Mouse (Mus musculus) right cerebral cortex, adult 2 months (tissue): ENCODE measurements around the gene Efna2.

Source experiments
- DNase-seq, 2 experiments: peaks; one replicate each; pipeline ENCODE4 v3.0.0; 2021 to 2022; ENCODE audit warnings: low spot score in 2 of 2

Gene Efna2

DNA sequence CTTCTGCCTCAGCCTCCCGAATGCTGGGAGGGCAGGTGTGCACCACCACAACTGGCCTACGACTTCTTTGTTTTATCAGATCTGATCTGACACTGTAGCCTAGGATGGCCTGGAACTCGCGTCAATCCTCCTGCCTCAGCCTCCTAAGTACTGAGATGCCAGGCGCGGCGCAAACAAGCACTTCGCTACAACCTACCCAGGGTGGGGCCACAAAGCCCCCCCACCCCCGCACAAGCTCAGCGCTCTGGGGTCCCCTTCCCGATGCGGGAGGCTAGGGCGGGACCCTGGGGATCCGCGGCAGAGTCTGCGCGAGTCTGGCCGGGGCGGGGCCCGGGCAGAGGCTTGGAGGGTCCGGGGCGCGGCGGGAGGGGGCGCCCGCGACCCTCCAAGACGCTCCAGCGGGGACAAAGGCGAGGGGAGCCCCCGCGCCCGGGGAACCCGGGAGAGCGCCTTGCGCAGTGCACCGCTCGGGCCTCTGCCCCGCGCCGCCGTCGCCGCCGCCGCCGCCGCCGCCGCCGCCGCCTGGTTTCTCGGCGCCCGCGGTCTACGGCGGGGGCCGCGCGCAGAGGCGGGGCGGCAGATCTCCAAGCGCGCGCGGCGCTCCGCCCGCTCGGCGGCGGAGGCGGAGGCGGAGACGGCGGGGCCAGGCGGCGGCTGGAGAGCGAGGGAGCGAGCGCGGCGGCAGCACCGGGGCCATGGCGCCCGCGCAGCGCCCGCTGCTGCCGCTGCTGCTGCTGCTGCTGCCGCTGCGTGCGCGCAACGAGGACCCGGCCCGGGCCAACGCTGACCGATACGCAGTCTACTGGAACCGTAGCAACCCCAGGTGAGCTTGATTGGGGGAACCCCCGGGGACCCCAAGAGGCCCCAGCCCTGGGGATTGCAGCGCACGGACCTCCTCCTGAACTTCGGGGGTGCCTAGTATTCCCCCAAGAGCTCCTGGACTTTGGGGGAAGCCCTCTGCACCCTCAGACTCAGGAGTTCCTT is at the start of gene Efna2:
TSS of gene Efna2 (plus strand) at position 415 of the 984 bp plus-strand sequence.
- peak in 1 of 2 experiments; percentile 33 for DNase-seq

GRCm38 (mm10) chr10:80129846-80130245 is 49.4 kb upstream of the Efna2 start:
- no peak for DNase-seq

DNA sequence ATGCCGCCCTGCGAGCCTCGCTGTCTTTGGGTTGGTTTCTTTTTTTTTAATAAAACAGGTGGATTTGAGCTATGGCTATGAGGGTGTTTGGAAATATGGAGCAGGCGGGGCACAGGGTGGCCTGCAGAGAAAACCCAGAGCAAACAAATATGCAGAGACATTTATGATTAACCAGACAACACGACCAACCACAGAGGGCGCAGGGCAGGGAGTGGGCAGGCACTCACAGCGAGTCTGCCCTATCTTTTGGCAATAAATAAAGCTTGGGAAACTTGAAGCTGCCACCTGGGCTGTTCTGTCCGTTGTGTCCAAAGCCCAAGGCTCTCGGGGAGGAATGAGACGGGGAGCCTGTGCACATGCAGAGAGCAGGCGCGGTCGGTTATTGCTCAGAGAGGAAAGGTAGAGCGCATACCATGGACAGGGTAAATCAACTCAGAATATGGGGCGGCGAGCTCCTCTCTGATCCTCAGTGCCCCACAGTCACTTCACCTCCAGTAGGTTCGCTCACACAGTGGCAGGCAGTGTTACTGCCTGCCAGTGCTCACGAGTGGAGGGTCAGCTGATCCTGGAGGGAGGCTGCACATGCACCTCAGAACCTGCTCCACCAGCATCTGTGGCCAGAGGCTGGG is 48.8 kb upstream of the Efna2 start:
- DNase-seq = no peak

DNA sequence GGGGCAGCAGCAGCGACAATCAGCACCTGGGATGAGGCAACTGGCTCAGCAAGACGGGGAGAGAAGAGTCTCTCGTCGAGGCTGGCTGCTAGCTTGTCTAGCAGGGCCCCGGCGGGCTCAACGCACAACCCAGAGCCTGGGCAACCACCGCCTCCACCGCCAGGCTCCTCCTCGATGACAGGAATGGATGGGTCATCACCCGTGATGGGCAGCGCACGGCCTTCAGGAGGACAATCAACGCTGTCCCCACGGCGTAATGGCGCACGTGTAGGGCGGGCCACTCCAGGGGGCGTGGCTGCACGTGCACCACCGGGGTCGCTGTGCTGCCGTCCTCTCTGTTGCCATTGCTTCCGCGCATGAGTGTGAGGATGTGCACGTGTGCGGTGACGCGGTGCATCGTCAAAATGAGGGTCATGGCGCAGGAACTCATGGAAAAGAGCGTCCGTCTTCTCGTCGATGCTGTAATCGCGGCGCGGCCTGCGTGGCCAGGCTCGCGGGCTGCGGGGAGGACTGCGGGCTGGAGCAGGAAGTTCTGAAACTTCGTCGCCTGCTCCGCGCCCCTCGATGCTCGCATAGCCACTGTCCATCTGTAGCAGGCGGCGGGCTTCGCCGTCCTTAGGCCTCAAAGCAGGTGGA is 47.8 kb upstream of the Efna2 start:
- peak in 1 of 2 experiments; percentile 64 for DNase-seq

GRCm38 (mm10) chr10:80131952-80132350 is 47.3 kb upstream of the Efna2 start:
- peak in 1 of 2 experiments; percentile 49 for DNase-seq

DNA sequence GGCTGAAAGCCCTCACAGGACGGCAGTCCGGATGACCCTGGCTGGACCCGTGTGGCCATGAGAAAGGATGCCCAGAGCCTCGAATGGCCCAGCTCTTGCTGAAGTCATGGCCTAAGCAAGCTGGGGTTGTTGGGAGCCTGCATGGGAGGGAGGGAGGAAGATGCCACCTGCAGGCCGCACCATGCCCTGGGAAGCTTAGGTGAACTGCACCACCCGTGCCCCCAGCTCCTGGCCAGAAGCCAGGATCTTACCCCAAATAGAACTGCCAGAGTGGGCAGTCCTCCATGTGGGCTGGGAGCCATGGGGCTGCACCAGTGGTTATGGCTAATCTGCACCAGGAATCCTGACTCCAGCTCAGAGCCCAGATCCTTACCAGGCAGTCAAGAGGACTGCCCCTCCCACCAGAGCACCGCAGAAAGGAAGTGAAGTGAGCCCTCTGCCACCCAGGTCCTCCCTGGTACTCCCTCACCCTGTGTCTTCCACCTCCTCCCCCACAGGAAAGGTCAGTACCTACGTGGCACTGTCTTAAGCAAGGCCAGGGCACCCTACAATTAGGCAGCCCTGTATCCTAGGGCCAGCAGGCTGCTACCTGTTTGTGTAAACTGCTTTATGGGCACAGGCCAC is 45.9 kb upstream of the Efna2 start:
- DNase-seq = peak in 1 of 2 experiments; percentile 44

GRCm38 (mm10) chr10:80134421-80134820 is 44.9 kb upstream of the Efna2 start:
- DNase-seq = no peak

DNA sequence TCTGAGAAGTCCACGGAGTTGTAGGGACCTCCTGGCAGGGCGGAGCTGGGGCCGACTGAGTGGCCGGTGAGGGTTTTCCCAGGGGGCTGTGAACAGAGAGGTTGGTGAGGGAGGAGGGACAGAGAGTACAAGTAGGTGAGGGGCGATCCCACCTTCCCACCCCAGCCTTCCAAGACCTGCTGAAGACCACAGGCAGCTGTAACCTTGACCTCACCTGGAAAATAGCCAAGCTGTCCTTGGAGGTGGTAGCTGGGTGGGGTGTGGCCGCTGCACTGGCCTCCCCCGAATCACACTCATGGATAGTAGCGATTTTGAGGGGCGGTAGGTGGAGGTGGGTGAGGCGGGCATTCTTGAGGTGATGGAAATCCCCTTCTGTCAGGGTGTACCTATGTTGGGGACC is 44.1 kb upstream of the Efna2 start:
- DNase-seq = no peak

DNA sequence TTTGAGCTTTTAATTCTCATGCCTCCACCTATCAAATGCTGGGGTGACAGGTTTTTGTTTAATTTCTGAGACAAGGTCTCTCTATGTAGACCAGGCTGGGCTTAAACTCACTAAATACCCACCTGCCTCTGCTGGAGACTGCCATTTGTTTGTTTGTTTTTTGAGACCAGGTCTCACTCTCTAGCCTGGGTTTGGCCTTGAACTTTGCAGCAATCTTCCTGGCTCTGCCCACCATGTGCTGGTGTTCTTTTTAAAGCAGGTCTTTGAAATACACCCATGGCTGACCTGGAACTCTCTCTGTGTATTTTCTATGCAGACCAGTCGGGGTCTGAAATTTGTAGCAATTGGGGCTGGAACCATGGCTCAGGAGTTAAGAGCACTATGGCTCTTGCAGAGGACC is 43.6 kb upstream of the Efna2 start:
- DNase-seq = no peak

DNA sequence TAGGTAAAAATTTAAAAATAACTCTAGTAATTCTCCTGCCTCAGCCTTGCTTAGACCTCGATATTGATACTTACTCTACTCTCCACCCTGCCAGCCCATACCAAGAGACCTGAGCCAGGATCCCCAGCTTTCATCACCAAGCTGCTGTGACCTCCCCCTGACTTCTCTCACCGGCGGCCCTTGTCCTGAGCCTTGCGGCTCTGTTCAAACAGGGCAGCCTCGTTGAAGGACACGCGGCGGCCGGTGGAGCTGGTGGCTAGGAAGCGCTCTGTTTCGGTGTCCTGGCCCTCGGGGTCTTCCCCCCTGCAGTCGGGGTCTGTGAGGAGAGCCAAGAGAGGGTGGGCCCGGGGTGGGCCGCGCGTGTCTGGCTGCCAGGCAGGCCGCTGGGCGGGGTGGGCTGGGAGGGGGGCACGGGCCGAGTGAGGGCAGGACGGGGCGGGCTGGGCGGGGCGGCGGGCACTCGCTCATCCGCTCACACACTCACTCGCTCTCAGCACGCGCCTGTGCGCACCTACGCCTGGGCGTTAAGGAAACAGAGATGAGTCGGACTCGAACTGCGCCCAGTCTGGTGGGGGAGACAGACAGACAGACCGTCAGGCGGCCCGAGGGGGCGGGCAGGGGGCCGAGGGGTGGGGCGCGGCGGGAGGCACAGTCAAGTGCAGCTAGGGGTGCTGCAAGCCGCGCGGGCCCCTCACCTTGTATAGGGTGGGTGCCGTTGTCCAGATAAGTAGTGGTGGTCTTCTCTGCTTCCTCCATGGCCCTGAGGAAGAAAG is 42.9 kb upstream of the Efna2 start:
- no peak for DNase-seq

DNA sequence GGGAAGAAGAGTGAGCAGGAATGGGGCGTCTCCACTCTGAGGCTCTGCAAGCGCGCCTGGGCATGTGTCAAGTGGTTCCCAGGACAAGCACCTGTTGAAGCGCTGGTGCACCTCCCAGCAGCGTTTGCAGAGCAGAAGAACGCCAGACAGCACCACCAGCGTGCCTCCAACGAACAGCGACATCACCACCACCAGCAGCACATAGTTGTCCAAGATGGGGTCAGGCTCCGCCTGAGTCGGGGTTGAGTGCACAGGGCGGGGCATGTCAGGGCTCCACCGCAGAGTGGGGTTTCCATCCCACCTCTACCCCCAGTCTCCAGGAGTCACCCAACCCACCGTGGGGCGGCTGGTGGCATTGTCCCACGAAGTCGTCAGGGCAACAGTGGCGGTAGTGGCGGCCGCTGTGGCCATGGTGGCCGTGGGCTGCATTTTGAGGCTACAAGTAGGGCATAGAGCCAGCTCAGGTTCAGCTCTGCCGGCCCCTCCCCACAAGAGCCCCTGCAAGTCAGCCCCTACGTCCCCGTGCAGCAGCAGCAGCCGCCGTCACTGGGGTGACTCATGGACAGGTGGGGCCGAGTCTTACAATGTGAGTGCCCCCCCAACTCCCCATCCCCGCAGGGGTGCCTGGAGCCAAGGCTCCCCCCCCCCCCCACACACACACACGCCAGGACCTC is 42.2 kb upstream of the Efna2 start:
- DNase-seq = peak in 1 of 2 experiments; percentile 62

GRCm38 (mm10) chr10:80137626-80138552 is 41.4 kb upstream of the Efna2 start:
- peak in 1 of 2 experiments; percentile 71 for DNase-seq

DNA sequence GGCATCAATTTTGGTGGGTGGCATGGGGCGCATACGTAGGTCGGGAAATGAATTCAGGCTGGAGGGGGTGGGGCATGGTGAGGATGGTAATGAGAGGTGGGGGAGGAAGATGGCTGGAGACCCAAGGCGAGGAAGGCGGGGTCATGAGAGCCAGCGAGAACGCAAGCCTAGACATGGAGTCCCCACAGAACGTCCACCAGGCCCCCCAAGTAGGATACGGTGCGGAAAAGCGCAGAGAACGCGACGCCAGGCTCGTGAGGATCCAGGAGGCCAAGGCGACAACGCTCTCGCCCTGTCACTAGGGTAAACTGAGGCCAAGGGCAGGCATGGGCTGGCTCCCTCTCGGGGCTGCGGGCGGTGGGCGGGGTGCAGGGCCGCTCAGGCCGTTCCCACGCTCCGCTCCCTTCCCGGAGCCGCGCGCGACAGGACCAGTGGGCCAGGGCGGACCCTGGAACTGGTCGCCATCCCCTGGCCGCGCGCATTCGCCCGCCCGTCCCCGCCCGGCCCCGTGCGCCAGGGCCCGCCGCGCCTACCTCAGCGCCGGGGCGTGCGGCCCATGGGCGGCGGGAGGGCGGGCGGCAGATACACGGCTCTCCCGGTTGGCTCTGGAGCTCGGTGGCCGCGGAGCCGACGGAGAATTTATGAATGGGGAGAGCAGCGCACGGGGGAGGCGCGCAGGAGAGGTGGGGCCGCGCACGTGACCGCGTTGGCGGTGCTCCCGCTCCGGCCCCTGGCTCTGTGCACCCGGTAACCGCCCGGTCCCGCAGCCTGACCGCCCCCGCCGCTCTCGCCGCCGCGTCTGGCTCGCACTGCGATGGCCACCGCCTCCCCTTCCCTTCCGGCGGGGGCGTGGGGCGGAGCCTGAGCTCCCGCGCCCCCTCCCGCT is 40.5 kb upstream of the Efna2 start, which contains the start of gene Atp5d:
TSS of gene Atp5d (plus strand) at position 80 of the 886 bp plus-strand sequence.
- DNase-seq = peak; percentile 79 to 82

- DNase-seq = no peak
Measured at GRCm38 (mm10) chr10:80139439-80139775, 39.9 kb upstream of the Efna2 start.

- no peak for DNase-seq
Measured at GRCm38 (mm10) chr10:80139975-80140665, 39.2 kb upstream of the Efna2 start.

GRCm38 (mm10) chr10:80140666-80141035 is 38.6 kb upstream of the Efna2 start, which contains the start of gene Cbarp:
Gene Cbarp (minus strand): TSS chr10:80140835.
- no peak for DNase-seq

DNA sequence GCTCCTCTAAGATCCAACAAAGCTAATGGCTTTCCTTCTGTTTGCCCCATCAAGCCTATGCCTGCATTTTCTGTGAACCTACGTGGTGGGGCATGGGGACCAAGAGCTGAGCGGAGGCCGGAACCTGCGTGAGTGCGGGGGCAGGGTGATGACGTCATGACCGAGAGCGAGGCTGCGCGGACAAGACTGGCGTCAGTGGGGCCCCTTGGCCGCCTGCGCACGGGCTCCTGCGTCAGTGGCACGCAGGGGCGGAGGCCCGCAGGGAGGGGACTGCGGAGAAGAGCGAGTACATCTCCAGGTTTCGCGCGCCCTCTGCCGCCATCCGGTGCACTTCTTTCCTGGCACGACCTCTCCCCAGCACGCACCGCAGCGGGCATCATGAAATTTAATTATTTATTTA is 38.0 kb upstream of the Efna2 start:
- DNase-seq = peak; percentile 97
